Mouse (Mus musculus) limb, embryonic 13.5 days (tissue): Measurements from ENCODE around the gene Mid1. TPM values are rescaled to one million over a fixed set of nuclear protein-coding genes. Genes with fewer than 3 reads are reported as not detected.
"Not testable (repeated sequence)": the region's sequence is repeated elsewhere in the genome, so short reads cannot be mapped to it uniquely, and the experiment has no call there.

Experiments
- ATAC-seq: fragments of 200-750 bp; cut with Nextera tagmentation; 2 replicates; pipeline ENCODE4 v1.8.0; 2017; ENCODE audit warnings: low read depth, moderate number of reproducible peaks, moderate TSS enrichment; ENCODE audit not compliant: low FRiP score
- H3K27ac ChIP-seq: fragments of 300-500 bp; sonication (generic); 2 replicates; pipeline ENCODE4 v1.5.1; 2015; ENCODE audit warnings: inconsistent platforms, mild to moderate bottlenecking, moderate library complexity
- H3K27me3 ChIP-seq: fragments of 300-500 bp; sonication (generic); 2 replicates; pipeline ENCODE4 v1.6.1; 2015; ENCODE audit warnings: mild to moderate bottlenecking, inconsistent platforms
- H3K36me3 ChIP-seq: fragments of 300-500 bp; sonication (generic); 2 replicates; pipeline ENCODE4 v1.6.1; 2015; ENCODE audit warnings: inconsistent platforms, mild to moderate bottlenecking, moderate library complexity
- H3K4me1 ChIP-seq: fragments of 300-500 bp; sonication (generic); 2 replicates; pipeline ENCODE4 v1.6.1; 2015; ENCODE audit warnings: inconsistent platforms
- H3K4me2 ChIP-seq: fragments of 300-500 bp; sonication (generic); replicated peaks from 2 replicates; pipeline ENCODE4 v1.6.1; 2015; ENCODE audit warnings: inconsistent platforms, mild to moderate bottlenecking, moderate library complexity
- H3K4me3 ChIP-seq: fragments of 300-500 bp; sonication (generic); 2 replicates; pipeline ENCODE4 v1.5.1; 2015; ENCODE audit warnings: moderate library complexity, mild to moderate bottlenecking, inconsistent platforms
- H3K9ac ChIP-seq: fragments of 300-500 bp; sonication (generic); 2 replicates; pipeline ENCODE4 v1.6.1; 2015; ENCODE audit warnings: mild to moderate bottlenecking, inconsistent platforms
- H3K9me3 ChIP-seq: fragments of 300-500 bp; sonication (generic); 2 replicates; pipeline ENCODE4 v1.6.1; 2016; ENCODE audit warnings: inconsistent platforms
- whole genome bisulfite sequencing: fragments of 180-500 bp; shearing (Covaris S2); methylation state at CpG from one replicate; pipeline ENCODE4 v1.1.7; 2015; 5-methylcytosine and 5-hydroxymethylcytosine counted together
- polyA plus RNA-seq: library from polyadenylated mRNA; unstranded; fragments of >200 nt; fragmentation: Nextera tagmentation; extraction: Ambion mirVana; gene quantifications from 2 replicates; pipeline ENCODE4 v1.2.1, GENCODE M21; 2015

Mid1 gene
- polyA plus RNA-seq, 1 experiment from 2014 or later = 10.7 TPM

GRCm38 (mm10) chrX:169974974-169975373 lies 290.0 kb downstream of the Mid1 start:
- H3K27ac ChIP-seq, H3K9ac ChIP-seq, H3K4me2 ChIP-seq, H3K27me3 ChIP-seq, H3K4me3 ChIP-seq: not testable (repeated sequence)
- ATAC-seq = peak; percentile 62
- Histone ChIP-seq H3K36me3 (peaks cover 33% of the 10 kb centered on the region), H3K9me3 (peaks cover 59% of the 10 kb centered on the region), H3K4me1 (peaks cover 12% of the 10 kb centered on the region)
- 47% methylated on average over 6 of the region's 6 CpGs for WGBS

- peaks cover 66% of the 10 kb centered on the region for H3K9me3 ChIP-seq
- peaks cover 12% of the 10 kb centered on the region for H3K4me1 ChIP-seq
- peaks cover 38% of the 10 kb centered on the region for H3K36me3 ChIP-seq
- H3K4me2 ChIP-seq, H3K27ac ChIP-seq, H3K9ac ChIP-seq, H3K4me3 ChIP-seq, H3K27me3 ChIP-seq: not testable (repeated sequence)
- 76% methylated on average over 3 of the region's 3 CpGs for WGBS
- ATAC-seq = peak; percentile 1; the same call in 1 of the 2 replicates
Observed at GRCm38 (mm10) chrX:169975681-169976131, 290.7 kb downstream of the Mid1 start.

DNA sequence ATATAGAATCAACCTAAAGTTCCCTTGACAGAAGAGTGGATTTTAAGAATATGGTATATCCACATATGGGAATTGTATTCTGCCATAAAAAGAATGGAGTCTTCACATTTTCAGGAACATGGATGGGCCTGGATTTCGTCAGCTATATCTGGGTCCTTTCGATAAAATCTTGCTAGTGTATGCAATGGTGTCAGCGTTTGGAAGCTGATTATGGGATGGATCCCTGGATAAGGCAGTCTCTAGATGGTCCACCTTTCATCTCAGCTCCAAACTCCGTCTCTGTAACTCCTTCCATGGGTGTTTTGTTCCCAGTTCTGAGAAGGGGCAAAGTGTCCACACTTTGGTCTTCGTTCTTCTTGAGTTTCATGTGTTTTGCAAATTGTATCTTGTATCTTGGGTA lies 291.3 kb downstream of the Mid1 start:
- not testable (repeated sequence) for ATAC-seq
- peaks cover 43% of the 10 kb centered on the region for H3K36me3 ChIP-seq

GRCm38 (mm10) chrX:169977856-169978435 lies 292.9 kb downstream of the Mid1 start:
- H3K27me3 ChIP-seq, H3K4me2 ChIP-seq, ATAC-seq, H3K9ac ChIP-seq, H3K27ac ChIP-seq, H3K4me3 ChIP-seq: not testable (repeated sequence)
- H3K36me3 ChIP-seq = peaks cover 51% of the 10 kb centered on the region
- H3K4me1 ChIP-seq = peaks cover 12% of the 10 kb centered on the region
- H3K9me3 ChIP-seq = peaks cover 70% of the 10 kb centered on the region
- 85% methylated on average over 7 of the region's 7 CpGs for WGBS

More for the DNA sequence above, 291.3 kb downstream of the Mid1 start:
- not testable (repeated sequence) for H3K27ac ChIP-seq, H3K27me3 ChIP-seq, H3K9ac ChIP-seq, H3K4me2 ChIP-seq, H3K4me3 ChIP-seq
- 66% methylated on average over 5 of the region's 5 CpGs for WGBS
- peaks cover 12% of the 10 kb centered on the region for H3K4me1 ChIP-seq
- peaks cover 69% of the 10 kb centered on the region for H3K9me3 ChIP-seq

GRCm38 (mm10) chrX:169978436-169979381 lies 293.7 kb downstream of the Mid1 start:
- not testable (repeated sequence) for H3K4me3 ChIP-seq, H3K27me3 ChIP-seq, H3K4me2 ChIP-seq, H3K9ac ChIP-seq, ATAC-seq, H3K27ac ChIP-seq
- H3K36me3 ChIP-seq = peaks cover 57% of the 10 kb centered on the region
- peaks cover 75% of the 10 kb centered on the region for H3K9me3 ChIP-seq
- H3K4me1 ChIP-seq = peaks cover 12% of the 10 kb centered on the region
- WGBS = 68% methylated on average over 29 of the region's 29 CpGs

- H3K4me2 ChIP-seq, H3K27ac ChIP-seq, H3K9ac ChIP-seq, H3K27me3 ChIP-seq, H3K4me1 ChIP-seq, H3K4me3 ChIP-seq, ATAC-seq: not testable (repeated sequence)
- peaks cover 63% of the 10 kb centered on the region for H3K36me3 ChIP-seq
- 84% methylated on average over 20 of the region's 20 CpGs for WGBS
- H3K9me3 ChIP-seq = peaks cover 76% of the 10 kb centered on the region
Observed at GRCm38 (mm10) chrX:169979461-169980202, 294.6 kb downstream of the Mid1 start.

DNA sequence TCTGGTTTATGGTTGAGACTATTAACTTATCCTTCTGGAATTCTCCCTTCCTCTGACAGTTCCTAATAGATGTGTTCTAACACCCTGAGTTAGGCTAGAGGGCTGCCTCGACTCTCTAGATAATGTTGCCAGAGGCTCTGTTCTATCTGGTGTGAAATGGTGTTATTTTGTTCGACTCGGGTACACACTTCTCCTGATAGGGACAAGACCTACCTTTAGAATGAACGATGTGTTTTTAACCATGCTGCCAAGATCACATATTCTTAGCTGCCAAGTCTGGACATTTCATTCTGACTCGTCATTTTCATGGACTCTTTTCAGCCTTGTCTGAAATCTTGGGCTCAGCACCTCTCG lies 295.2 kb downstream of the Mid1 start:
- not testable (repeated sequence) for H3K27me3 ChIP-seq, H3K4me2 ChIP-seq, H3K27ac ChIP-seq, H3K4me3 ChIP-seq, H3K4me1 ChIP-seq, ATAC-seq, H3K9ac ChIP-seq
- Histone ChIP-seq H3K9me3 (peaks cover 76% of the 10 kb centered on the region), H3K36me3 (peaks cover 69% of the 10 kb centered on the region)
- 86% methylated on average over 6 of the region's 6 CpGs for WGBS

- H3K4me2 ChIP-seq = no peak overlapping the region
- ATAC-seq = no peak
- peaks cover 76% of the 10 kb centered on the region for H3K9me3 ChIP-seq
- no peaks in the 10 kb centered on the region for H3K27me3 ChIP-seq
- H3K27ac ChIP-seq = no peak overlapping the region
- 86% methylated on average over 12 of the region's 12 CpGs for WGBS
- H3K9ac ChIP-seq = no peak overlapping the region
- H3K36me3 ChIP-seq = peaks cover 75% of the 10 kb centered on the region
- H3K4me1 ChIP-seq = no peaks in the 10 kb centered on the region
- no peak overlapping the region for H3K4me3 ChIP-seq
Observed at GRCm38 (mm10) chrX:169980809-169981289, 295.9 kb downstream of the Mid1 start.

DNA sequence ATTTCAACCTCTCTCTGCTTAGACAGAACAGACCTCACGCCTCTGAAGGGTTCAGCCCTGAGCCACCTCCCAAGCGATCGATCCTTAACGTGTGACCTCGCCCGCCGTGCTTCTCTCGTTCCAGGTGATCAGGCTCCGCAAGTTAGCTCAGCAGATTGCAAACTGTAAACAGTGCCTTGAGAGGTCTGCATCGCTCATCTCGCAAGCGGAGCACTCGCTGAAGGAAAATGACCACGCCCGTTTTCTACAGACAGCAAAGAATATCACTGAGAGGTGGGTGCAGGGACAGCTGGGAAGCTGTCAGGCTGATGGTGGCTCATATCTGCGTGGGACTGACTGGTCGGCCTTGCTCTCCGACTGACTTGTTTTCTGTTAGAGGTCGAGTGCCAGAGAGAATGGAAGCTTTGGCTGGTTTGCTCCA lies 296.8 kb downstream of the Mid1 start:
- ATAC-seq, H3K4me2 ChIP-seq, H3K4me3 ChIP-seq, H3K4me1 ChIP-seq, H3K9ac ChIP-seq, H3K27me3 ChIP-seq, H3K27ac ChIP-seq: not testable (repeated sequence)
- Histone ChIP-seq H3K36me3 (peaks cover 81% of the 10 kb centered on the region), H3K9me3 (peaks cover 82% of the 10 kb centered on the region)
- 88% methylated on average over 19 of the region's 19 CpGs for WGBS

DNA sequence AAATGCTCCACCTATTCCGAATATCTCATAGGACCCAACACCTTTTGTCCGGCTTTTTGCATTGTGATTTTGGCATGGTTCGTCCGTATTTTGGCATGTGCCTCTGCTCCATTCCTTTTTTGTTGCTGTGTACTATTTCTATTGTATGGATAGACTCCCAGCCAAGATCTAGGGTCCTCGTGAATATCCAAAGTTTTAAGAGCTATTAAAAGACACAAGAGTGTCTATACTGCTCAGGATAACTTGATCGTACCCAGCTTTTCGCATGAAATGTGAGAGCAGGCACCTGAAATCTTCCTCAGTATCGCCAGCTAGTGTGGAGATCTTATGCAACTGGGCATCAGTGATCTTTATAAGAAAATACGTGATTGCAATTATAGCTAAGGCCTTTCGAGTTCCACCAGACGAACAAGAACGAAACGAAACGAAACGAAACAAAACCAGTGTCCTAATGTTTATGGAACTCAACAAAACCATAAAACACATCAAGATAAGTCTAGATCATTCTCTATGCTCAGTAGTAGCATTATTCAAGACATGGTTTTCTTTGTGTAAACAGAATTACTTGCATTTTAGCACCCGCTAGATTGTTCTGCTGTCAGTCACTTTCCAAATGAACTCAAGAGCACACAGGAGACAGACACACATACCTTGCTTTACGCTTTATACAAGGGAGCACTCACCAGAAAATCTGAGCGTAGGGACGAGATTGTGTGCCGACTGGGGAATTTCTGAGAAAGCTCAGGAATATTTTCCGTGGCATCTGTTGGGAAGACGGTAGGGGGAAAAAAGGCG lies 297.8 kb downstream of the Mid1 start:
- Histone ChIP-seq H3K36me3 (peaks cover 83% of the 10 kb centered on the region), H3K9me3 (peaks cover 85% of the 10 kb centered on the region)
- 91% methylated on average over 23 of the region's 23 CpGs for WGBS
- not testable (repeated sequence) for H3K27me3 ChIP-seq, H3K27ac ChIP-seq, H3K4me3 ChIP-seq, H3K4me1 ChIP-seq, H3K4me2 ChIP-seq, H3K9ac ChIP-seq, ATAC-seq

DNA sequence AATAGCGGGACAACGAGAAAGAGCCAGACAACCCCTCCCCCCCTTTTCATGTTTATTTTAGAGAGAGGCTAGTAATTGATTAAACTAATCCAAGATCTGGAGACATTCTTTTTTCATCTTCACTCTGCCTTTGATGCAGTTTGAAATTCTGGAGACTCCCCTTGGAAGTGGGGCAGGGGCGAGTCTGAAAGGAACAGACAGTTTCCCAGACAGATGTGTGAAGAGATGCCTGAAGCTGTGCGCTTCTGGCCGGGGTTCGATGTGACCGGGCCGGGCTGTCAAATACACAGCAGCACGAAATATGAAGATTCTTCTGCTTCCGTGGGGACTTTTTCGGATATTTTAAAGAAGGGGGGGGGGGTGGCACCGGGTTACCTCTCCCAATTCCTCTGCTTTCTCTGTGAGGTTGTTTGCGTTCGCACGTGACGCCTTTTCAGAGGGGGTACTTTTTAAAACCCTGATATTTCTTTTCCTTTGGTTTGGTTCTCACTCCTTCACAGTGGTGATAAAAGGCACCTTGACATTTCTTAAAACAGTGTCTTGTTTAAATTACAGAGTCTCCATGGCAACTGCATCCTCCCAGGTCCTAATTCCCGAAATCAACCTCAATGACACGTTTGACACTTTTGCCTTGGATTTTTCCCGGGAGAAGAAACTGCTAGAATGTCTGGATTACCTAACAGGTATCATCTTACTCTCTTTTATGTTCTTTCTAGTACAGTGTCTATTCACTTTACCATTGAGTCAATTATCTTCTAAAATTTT lies 298.6 kb downstream of the Mid1 start:
- not testable (repeated sequence) for H3K27ac ChIP-seq, H3K9ac ChIP-seq, H3K27me3 ChIP-seq, H3K4me3 ChIP-seq, H3K4me1 ChIP-seq, ATAC-seq, H3K4me2 ChIP-seq
- H3K36me3 ChIP-seq = peaks cover 83% of the 10 kb centered on the region
- WGBS = 89% methylated on average over 19 of the region's 19 CpGs
- H3K9me3 ChIP-seq = peaks cover 81% of the 10 kb centered on the region
